Mouse (Mus musculus) small intestine, adult 2 months (tissue): ENCODE data around the gene Hoxb1.

Source experiments
- CTCF ChIP-seq: fragments of 200-500 bp; IDR thresholded peaks from 2 replicates; pipeline ENCODE4 v1.5.1; 2012; ENCODE audit warnings: low read depth, mild to moderate bottlenecking, control low read depth, inconsistent platforms, low read length, moderate library complexity, mixed read lengths; ENCODE audit not compliant: insufficient replicate concordance, insufficient read length; ENCODE audit errors: extremely low read depth
- POLR2A ChIP-seq: fragments of 200-500 bp; IDR thresholded peaks from 2 replicates; pipeline ENCODE4 v1.6.1; 2012; ENCODE audit warnings: low read depth, mild to moderate bottlenecking, control low read depth, inconsistent platforms, low read length, moderate library complexity

DNA sequence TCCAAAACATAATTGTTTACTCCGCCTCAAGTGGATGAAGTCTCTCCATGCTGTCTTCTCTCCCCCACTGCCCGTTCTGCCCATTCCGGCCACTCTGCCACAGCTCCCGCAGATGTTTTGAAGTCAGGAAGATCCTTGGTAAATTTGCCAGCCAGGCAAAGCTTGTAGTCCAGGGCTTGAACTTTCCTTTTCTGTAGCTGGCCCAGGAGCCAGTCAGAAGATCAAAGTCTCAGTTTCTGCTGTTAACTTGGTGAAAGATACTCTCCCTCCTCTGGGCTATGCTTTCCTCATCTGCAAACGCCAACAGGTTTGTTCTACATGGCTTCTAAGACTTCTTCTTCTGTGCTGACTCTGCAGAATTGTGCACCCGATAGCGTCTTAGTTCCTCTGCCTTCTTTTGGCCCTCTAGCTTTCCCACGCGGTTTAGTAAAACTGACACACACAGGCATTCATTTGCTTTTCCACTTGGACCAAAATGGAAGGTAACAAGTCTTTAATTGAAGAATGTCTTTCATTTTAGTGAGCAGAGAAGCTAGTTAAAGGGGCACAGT, 47.5 kb downstream of the Hoxb1 start:
- TF ChIP-seq CTCF = no peak
- no peak for TF ChIP-seq POLR2A
